Mouse (Mus musculus): Measurements from ENCODE around the gene Nmrk2.

DNA sequence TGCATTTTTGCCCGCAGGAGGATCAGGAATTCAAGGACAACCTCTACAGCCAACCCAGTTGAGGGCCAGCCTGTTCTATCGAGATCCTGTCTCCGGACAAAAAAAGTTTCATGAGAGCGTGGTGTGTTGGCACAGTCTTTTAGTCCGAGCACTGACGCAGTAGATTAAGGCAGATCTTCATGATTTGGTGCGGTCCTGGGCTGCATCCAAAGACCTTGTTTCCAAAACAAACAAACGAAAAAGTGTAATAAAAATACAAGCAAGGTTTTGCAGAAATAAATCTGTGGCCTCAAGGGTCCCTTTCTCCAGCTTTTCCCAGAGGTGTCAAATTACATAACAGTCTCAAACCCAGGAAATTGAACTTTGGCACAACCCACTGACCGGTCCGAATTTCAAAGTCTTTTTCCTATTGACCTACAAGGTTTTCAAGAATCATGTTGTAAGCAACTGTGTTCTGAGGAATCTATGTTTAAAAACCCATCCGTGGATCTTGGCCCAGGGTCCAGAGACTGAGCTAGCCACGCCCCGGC lies 25.9 kb downstream of the Nmrk2 start:
- TF ChIP-seq POLR2A (IDR thresholded peaks at IDR 0.05; ENCODE audit: borderline replicate concordance, extremely low read depth, insufficient read depth, insufficient read length, poor library complexity, severe bottlenecking) (no peak), CTCF (IDR thresholded peaks at IDR 0.05; ENCODE audit: borderline replicate concordance, extremely low read depth, insufficient read depth, insufficient read length) (no peak)
